ENCODE assay signal across 27 mouse cellular contexts in the genomic region with DNA sequence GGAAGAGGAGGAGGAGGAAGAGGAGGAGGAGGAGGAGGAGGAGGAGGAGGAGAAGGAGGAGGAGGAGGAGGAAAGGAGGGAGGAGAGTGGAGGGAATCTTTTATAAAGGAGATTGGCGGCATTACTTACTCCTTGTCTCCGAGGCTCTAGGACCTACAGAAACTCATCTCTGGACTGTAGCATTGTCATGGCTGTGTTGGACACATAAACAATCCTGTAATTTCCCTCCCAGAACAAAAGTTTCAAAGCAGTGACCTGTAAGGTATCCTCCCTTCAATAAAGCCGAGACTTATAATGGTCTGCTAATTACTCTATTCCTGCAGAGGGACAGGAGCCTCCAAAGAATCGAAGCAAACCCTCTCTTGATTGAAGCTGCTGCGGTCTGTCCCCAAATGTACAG. TPM values are rescaled to one million over a fixed set of nuclear protein-coding genes. Genes with fewer than 3 reads are reported as not detected.
DNase-seq lines count a peak whose midpoint lies in the region; ATAC-seq lines count a peak whose summit lies in the region.
"Had no signal": no experiment of that assay in that cellular context is flagged by ENCODE, and none has a peak within 500 bp of the region (broad histone marks: within the 10 kb centered on the region; RNA-seq: fewer than 3 reads in every experiment).

No protein-coding gene starts in this region.

- no peak overlapping the region for H3K27ac ChIP-seq in forebrain, embryonic 10.5 days
- H3K27ac ChIP-seq in forebrain, embryonic 14.5 days (ENCODE audit: low read depth, low read length) = no peak overlapping the region
- H3K27ac ChIP-seq in hindbrain, embryonic 11.5 days (ENCODE audit: low read depth, low read length) = no peak overlapping the region
- H3K27ac ChIP-seq in hindbrain, embryonic 14.5 days = no peak overlapping the region
- H3K27ac ChIP-seq in neural tube, embryonic 12.5 days = no peak overlapping the region
- H3K27ac ChIP-seq: forebrain, embryonic 13.5 days; heart, embryonic 13.5 days; intestine, embryonic 15.5 days; left cerebral cortex, adult 2 months; midbrain, embryonic 13.5 days had no signal

- H3K36me3 ChIP-seq in forebrain, embryonic 10.5 days (replicated peaks) = no peaks in the 10 kb centered on the region
- H3K36me3 ChIP-seq in forebrain, embryonic 14.5 days (ENCODE audit: control insufficient read depth, insufficient read depth, low read length) = no peaks in the 10 kb centered on the region
- H3K36me3 ChIP-seq in hindbrain, embryonic 11.5 days (ENCODE audit: control insufficient read depth, insufficient read depth, low read length) = no peaks in the 10 kb centered on the region
- no peaks in the 10 kb centered on the region for H3K36me3 ChIP-seq in hindbrain, embryonic 14.5 days (replicated peaks; ENCODE audit: control insufficient read depth, insufficient read depth)
- no peaks in the 10 kb centered on the region for H3K36me3 ChIP-seq in neural tube, embryonic 12.5 days
- H3K36me3 ChIP-seq: heart, embryonic 13.5 days; intestine, embryonic 15.5 days; midbrain, embryonic 13.5 days had no signal

- peaks cover 95% of the 10 kb centered on the region for H3K27me3 ChIP-seq in forebrain, embryonic 10.5 days (ENCODE audit: poor library complexity, severe bottlenecking)
- peaks cover 72% of the 10 kb centered on the region for H3K27me3 ChIP-seq in forebrain, embryonic 14.5 days (replicated peaks; ENCODE audit: control insufficient read depth, insufficient read depth, low read length)
- peaks cover 48% of the 10 kb centered on the region for H3K27me3 ChIP-seq in hindbrain, embryonic 11.5 days (ENCODE audit: control insufficient read depth, insufficient read depth, low read length)
- H3K27me3 ChIP-seq in hindbrain, embryonic 14.5 days (ENCODE audit: control insufficient read depth, insufficient read depth, low read length) = peaks cover 86% of the 10 kb centered on the region
- peaks cover 97% of the 10 kb centered on the region for H3K27me3 ChIP-seq in neural tube, embryonic 12.5 days (replicated peaks)

- H3K4me3 ChIP-seq in forebrain, embryonic 10.5 days = peak overlapping the region; percentile 30; the same call in 1 of the 2 replicates
- H3K4me3 ChIP-seq in forebrain, embryonic 14.5 days (ENCODE audit: low read depth, low read length) = no peak overlapping the region
- H3K4me3 ChIP-seq in hindbrain, embryonic 11.5 days (ENCODE audit: low read depth, low read length) = no peak overlapping the region
- H3K4me3 ChIP-seq in hindbrain, embryonic 14.5 days (replicated peaks; ENCODE audit: low read length) = no peak overlapping the region
- no peak overlapping the region for H3K4me3 ChIP-seq in neural tube, embryonic 12.5 days
- H3K4me3 ChIP-seq: left cerebral cortex, adult 2 months; myocyte had no signal

- no peak overlapping the region for H3K4me2 ChIP-seq in forebrain, embryonic 14.5 days (ENCODE audit: low read length)
- no peak overlapping the region for H3K4me2 ChIP-seq in hindbrain, embryonic 11.5 days (replicated peaks; ENCODE audit: low read depth, low read length)
- H3K4me2 ChIP-seq in hindbrain, embryonic 14.5 days (replicated peaks) = no peak overlapping the region
- H3K4me2 ChIP-seq in neural tube, embryonic 12.5 days (replicated peaks) = peak overlapping the region; percentile 36; the same call in 1 of the 2 replicates

- H3K9me3 ChIP-seq in forebrain, embryonic 10.5 days = no peaks in the 10 kb centered on the region
- no peaks in the 10 kb centered on the region for H3K9me3 ChIP-seq in forebrain, embryonic 14.5 days (replicated peaks; ENCODE audit: control insufficient read depth, low read length)
- no peaks in the 10 kb centered on the region for H3K9me3 ChIP-seq in hindbrain, embryonic 11.5 days (ENCODE audit: control insufficient read depth, low read length)
- no peaks in the 10 kb centered on the region for H3K9me3 ChIP-seq in hindbrain, embryonic 14.5 days (ENCODE audit: control insufficient read depth, low read length)
- H3K9me3 ChIP-seq in neural tube, embryonic 12.5 days = no peaks in the 10 kb centered on the region
- H3K9me3 ChIP-seq: forebrain, embryonic 13.5 days; heart, embryonic 13.5 days; intestine, embryonic 15.5 days; midbrain, embryonic 13.5 days had no signal

- ATAC-seq in forebrain, embryonic 14.5 days = no peak
- no peak for ATAC-seq in hindbrain, embryonic 11.5 days (ENCODE audit: low FRiP score)
- ATAC-seq in hindbrain, embryonic 14.5 days (ENCODE audit: low FRiP score) = no peak
- ATAC-seq in neural tube, embryonic 12.5 days (ENCODE audit: low FRiP score, low read depth) = no peak
- ATAC-seq: forebrain, embryonic 13.5 days; hindbrain, embryonic 16.5 days; intestine, embryonic 15.5 days; lung, postnatal 0 days; midbrain, embryonic 13.5 days had no signal

- 3% methylated on average over 5 of the region's 5 CpGs for WGBS in forebrain, embryonic 10.5 days
- WGBS in forebrain, embryonic 14.5 days = 1% methylated on average over 5 of the region's 5 CpGs
- 7% methylated on average over 5 of the region's 5 CpGs for WGBS in hindbrain, embryonic 11.5 days
- 8% methylated on average over 5 of the region's 5 CpGs for WGBS in hindbrain, embryonic 14.5 days
- 4% methylated on average over 5 of the region's 5 CpGs for WGBS in neural tube, embryonic 12.5 days

- H3K9ac ChIP-seq in forebrain, embryonic 14.5 days (ENCODE audit: low read length) = no peak overlapping the region
- no peak overlapping the region for H3K9ac ChIP-seq in hindbrain, embryonic 11.5 days (ENCODE audit: low read depth, low read length)
- H3K9ac ChIP-seq in hindbrain, embryonic 14.5 days = no peak overlapping the region
- no peak overlapping the region for H3K9ac ChIP-seq in neural tube, embryonic 12.5 days
- H3K9ac ChIP-seq: heart, embryonic 13.5 days; intestine, embryonic 15.5 days; midbrain, embryonic 13.5 days had no signal

- no peak for DNase-seq in forebrain, embryonic 10.5 days (ENCODE audit: extremely low spot score, low spot score)
- DNase-seq in forebrain, embryonic 14.5 days (ENCODE audit: low spot score) = no peak
- peak; percentile 27 for DNase-seq in hindbrain, embryonic 11.5 days (ENCODE audit: low spot score)
- no peak for DNase-seq in hindbrain, embryonic 14.5 days (ENCODE audit: low spot score)
- no peak for DNase-seq in neural tube, embryonic 10.5 days (ENCODE audit: extremely low spot score, low spot score)
- DNase-seq in adipocyte (ENCODE audit: low spot score) = no peak
- DNase-seq: adrenal gland, postnatal 36 days; cerebellum, adult 11-12 months; cerebellum, postnatal 10 days; gastrocnemius, postnatal 10 days; heart, postnatal 14 days; kidney, adult 8-10 months; kidney, postnatal 10 days; right cerebral cortex, postnatal 14 days had no signal

- H3K4me1 ChIP-seq in forebrain, embryonic 10.5 days = peaks cover 23% of the 10 kb centered on the region
- peaks cover 4% of the 10 kb centered on the region; the same call in 1 of the 2 replicates for H3K4me1 ChIP-seq in forebrain, embryonic 14.5 days (ENCODE audit: control insufficient read depth, insufficient read depth, low read length)
- H3K4me1 ChIP-seq in hindbrain, embryonic 11.5 days (replicated peaks; ENCODE audit: control insufficient read depth, insufficient read depth, low read length) = no peaks in the 10 kb centered on the region
- H3K4me1 ChIP-seq in hindbrain, embryonic 14.5 days (replicated peaks; ENCODE audit: control insufficient read depth, insufficient read depth, low read length) = no peaks in the 10 kb centered on the region
- no peaks in the 10 kb centered on the region; the same call in 1 of the 2 replicates for H3K4me1 ChIP-seq in neural tube, embryonic 12.5 days

RNA-seq across cellular contexts. Expression of gene Olig3, which starts 7.0 kb away (rescaled TPM):
- 2.1 and 8.1 TPM in 2 replicates for polyA plus RNA-seq in forebrain, embryonic 10.5 days (2016; fragmentation: Nextera tagmentation; extraction: Ambion mirVana)
- polyA plus RNA-seq in forebrain, embryonic 14.5 days (2014; fragmentation: Nextera tagmentation; extraction: Ambion mirVana) = 1.7 and 1.8 TPM in 2 replicates
- polyA plus RNA-seq in hindbrain, embryonic 11.5 days (2014; fragmentation: Nextera tagmentation; extraction: Ambion mirVana) = 46.6 and 58.5 TPM in 2 replicates
- 9.2 and 11.1 TPM in 2 replicates for polyA plus RNA-seq in hindbrain, embryonic 14.5 days (2014; fragmentation: Nextera tagmentation; extraction: Ambion mirVana)
- polyA plus RNA-seq in neural tube, embryonic 12.5 days (2016; fragmentation: Nextera tagmentation; extraction: Ambion mirVana) = 35.7 and 44.0 TPM in 2 replicates
- polyA plus RNA-seq: cortical plate, adult 2 months; heart, embryonic 13.5 days; intestine, embryonic 15.5 days; liver, adult 2 months; liver, embryonic 16.5 days; lung, postnatal 0 days; myocyte; urinary bladder, adult 2 months had no signal
